Mouse (Mus musculus) MEL (cell line): ENCODE data around the gene Gm42791.

Experiments used
- CTCF ChIP-seq, 3 experiments: IDR thresholded peaks in 2 of 3; conservative IDR thresholded peaks in 1 of 3; 2 replicates each; pipeline ENCODE4 v1.5.1; 2011 to 2012; ENCODE audit warnings: low read length in 3 of 3, low read depth in 2 of 3, mild to moderate bottlenecking in 2 of 3, improper control_type of control experiment in 1 of 3, inconsistent platforms in 1 of 3, mixed read lengths in 1 of 3, moderate library complexity in 1 of 3; ENCODE audit not compliant: control insufficient read depth in 1 of 3, insufficient read depth in 1 of 3, poor library complexity in 1 of 3, severe bottlenecking in 1 of 3
- EP300 ChIP-seq, 2 experiments: IDR thresholded peaks; 2 replicates each; pipeline ENCODE4 v1.6.1; 2011; ENCODE audit warnings: improper control_type of control experiment in 2 of 2, low read length in 2 of 2, low read depth in 1 of 2, mild to moderate bottlenecking in 1 of 2
- POLR2A ChIP-seq, 2 experiments: IDR thresholded peaks; 2 replicates each; pipeline ENCODE4 v1.6.1; 2011 to 2012; ENCODE audit warnings: low read length in 2 of 2, mild to moderate bottlenecking in 2 of 2, control low read depth in 1 of 2, improper control_type of control experiment in 1 of 2, low read depth in 1 of 2, moderate library complexity in 1 of 2; ENCODE audit not compliant: control insufficient read depth in 1 of 2, insufficient read depth in 1 of 2, poor library complexity in 1 of 2
- USF1 ChIP-seq: IDR thresholded peaks from 2 replicates; pipeline ENCODE4 v1.6.1; 2014; ENCODE audit warnings: low read depth, mild to moderate bottlenecking, inconsistent platforms, low read length, improper control_type of control experiment, moderate library complexity

DNA sequence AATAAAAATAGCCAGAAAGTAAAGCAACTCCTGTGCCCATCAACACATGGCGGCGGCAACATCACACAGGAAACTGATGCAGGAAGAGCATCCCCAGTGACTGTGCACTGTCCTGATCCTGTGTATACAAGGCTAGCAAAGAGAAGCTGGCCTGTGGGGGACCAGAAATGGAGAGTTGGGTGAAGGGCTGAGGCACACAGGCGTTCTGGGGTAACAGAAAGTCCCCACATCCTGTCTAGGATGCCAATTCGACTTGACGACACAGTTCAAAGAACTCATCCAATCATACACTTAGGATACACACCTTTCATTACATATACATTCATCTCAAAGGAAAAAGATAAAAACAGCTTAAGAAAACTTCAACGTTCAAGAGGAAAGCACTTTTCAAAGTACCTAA, 106.9 kb downstream of the Gm42791 start:
- TF ChIP-seq CTCF (IDR thresholded peaks at IDR 0.05 in 2 of 3, conservative IDR thresholded peaks at IDR 0.05 in 1 of 3; ENCODE audit: control insufficient read depth in 1 of 3, insufficient read depth in 1 of 3, low read depth in 2 of 3, low read length in 3 of 3, poor library complexity in 1 of 3, severe bottlenecking in 1 of 3) (no peak), POLR2A (IDR thresholded peaks at IDR 0.05; ENCODE audit: control insufficient read depth in 1 of 2, insufficient read depth in 1 of 2, low read depth in 1 of 2, low read length in 2 of 2, poor library complexity in 1 of 2) (no peak), USF1 (no peak), EP300 (IDR thresholded peaks at IDR 0.05; ENCODE audit: low read depth in 1 of 2, low read length in 2 of 2) (no peak)
